Mouse (Mus musculus) kidney, embryonic 14.5 days (tissue): ENCODE measurements around the gene Usp10. TPM values are rescaled to one million over a fixed set of nuclear protein-coding genes. Genes with fewer than 3 reads are reported as not detected.

Experiments used
- ATAC-seq: fragments of 200-750 bp; cut with Nextera tagmentation; 2 replicates; pipeline ENCODE4 v1.8.0; 2017; ENCODE audit warnings: moderate number of reproducible peaks, mild to moderate bottlenecking, moderate TSS enrichment, moderate library complexity; ENCODE audit not compliant: low FRiP score, low TSS enrichment
- H3K27ac ChIP-seq: fragments of 300-500 bp; sonication (generic); 2 replicates; pipeline ENCODE4 v1.5.1; 2014; ENCODE audit warnings: low read depth, mild to moderate bottlenecking, low read length, moderate library complexity, mixed read lengths
- H3K27me3 ChIP-seq: fragments of 300-500 bp; sonication (generic); 2 replicates; pipeline ENCODE4 v1.6.1; 2014; ENCODE audit warnings: mild to moderate bottlenecking, low read length; ENCODE audit not compliant: control insufficient read depth, insufficient read depth
- H3K36me3 ChIP-seq: fragments of 300-500 bp; sonication (generic); 2 replicates; pipeline ENCODE4 v1.6.1; 2014; ENCODE audit warnings: low read length, mixed read lengths; ENCODE audit not compliant: control insufficient read depth, insufficient read depth
- H3K4me1 ChIP-seq: fragments of 300-500 bp; sonication (generic); 2 replicates; pipeline ENCODE4 v1.6.1; 2014; ENCODE audit warnings: low read length, mixed read lengths; ENCODE audit not compliant: control insufficient read depth, insufficient read depth
- H3K4me2 ChIP-seq: fragments of 300-500 bp; sonication (generic); replicated peaks from 2 replicates; pipeline ENCODE4 v1.6.1; 2014; ENCODE audit warnings: low read depth, mild to moderate bottlenecking, low read length
- H3K4me3 ChIP-seq: fragments of 300-500 bp; sonication (generic); 2 replicates; pipeline ENCODE4 v1.5.1; 2014; ENCODE audit warnings: mild to moderate bottlenecking, low read length
- H3K9ac ChIP-seq: fragments of 300-500 bp; sonication (generic); 2 replicates; pipeline ENCODE4 v1.6.1; 2014; ENCODE audit warnings: low read depth, mild to moderate bottlenecking, low read length, moderate library complexity
- H3K9me3 ChIP-seq: fragments of 300-500 bp; sonication (generic); 2 replicates; pipeline ENCODE4 v1.6.1; 2016; ENCODE audit warnings: low read length; ENCODE audit not compliant: control insufficient read depth
- WGBS: fragments of 180-500 bp; shearing (Covaris S2); extraction: QIAGEN DNeasy Blood & Tissue Kit; methylation state at CpG from one replicate; pipeline ENCODE4 v1.1.7; 2014; 5-methylcytosine and 5-hydroxymethylcytosine counted together
- polyA plus RNA-seq: library from polyadenylated mRNA; unstranded; fragments of >200 nt; fragmentation: Nextera tagmentation; extraction: Ambion mirVana; gene quantifications from 2 replicates; pipeline ENCODE4 v1.2.1, GENCODE M21; 2014

Usp10 gene
- polyA plus RNA-seq, 1 experiment from 2014 or later, result 156 TPM

- peak; percentile 45; the same call in 1 of the 2 replicates for ATAC-seq
- H3K4me1 ChIP-seq, result no peaks in the 10 kb centered on the region
- 0 out of 2 replicates have a peak overlapping the region, but pooled peaks have one; percentile 47 for H3K27ac ChIP-seq
- no peaks in the 10 kb centered on the region for H3K9me3 ChIP-seq
- no peaks in the 10 kb centered on the region for H3K27me3 ChIP-seq
- no peaks in the 10 kb centered on the region for H3K36me3 ChIP-seq
- H3K9ac ChIP-seq, result no peak overlapping the region
- no peak overlapping the region for H3K4me2 ChIP-seq
- no peak overlapping the region for H3K4me3 ChIP-seq
- WGBS, result 35% methylated on average over 3 of the region's 3 CpGs
Measured at GRCm38 (mm10) chr8:119885612-119886011, 24.5 kb upstream of the Usp10 start.

- H3K4me1 ChIP-seq, result no peaks in the 10 kb centered on the region
- H3K27ac ChIP-seq, result no peak overlapping the region
- no peak; the same call in 1 of the 2 replicates for ATAC-seq
- 95% methylated on average over 3 of the region's 3 CpGs for WGBS
- H3K4me3 ChIP-seq, result no peak overlapping the region
- H3K9ac ChIP-seq, result no peak overlapping the region
- H3K4me2 ChIP-seq, result no peak overlapping the region
- H3K9me3 ChIP-seq, result no peaks in the 10 kb centered on the region
- no peaks in the 10 kb centered on the region for H3K27me3 ChIP-seq
- no peaks in the 10 kb centered on the region for H3K36me3 ChIP-seq
Measured at GRCm38 (mm10) chr8:119887130-119887529, 23.0 kb upstream of the Usp10 start.

- H3K4me2 ChIP-seq, result no peak overlapping the region
- H3K9ac ChIP-seq, result no peak overlapping the region
- WGBS, result 68% methylated on average over 4 of the region's 4 CpGs
- no peak for ATAC-seq
- H3K27ac ChIP-seq, result no peak overlapping the region
- no peaks in the 10 kb centered on the region for H3K36me3 ChIP-seq
- H3K27me3 ChIP-seq, result no peaks in the 10 kb centered on the region
- no peaks in the 10 kb centered on the region for H3K4me1 ChIP-seq
- no peaks in the 10 kb centered on the region for H3K9me3 ChIP-seq
- no peak overlapping the region for H3K4me3 ChIP-seq
Measured at GRCm38 (mm10) chr8:119888012-119888411, 22.1 kb upstream of the Usp10 start.

GRCm38 (mm10) chr8:119897069-119897468 is 13.1 kb upstream of the Usp10 start:
- Histone ChIP-seq H3K9ac (no peak overlapping the region), H3K4me2 (no peak overlapping the region), H3K27ac (no peak overlapping the region), H3K27me3 (0 out of 2 replicates have a peak, but pooled peaks cover 10% of the 10 kb centered on the region), H3K4me1 (peaks cover 2% of the 10 kb centered on the region; the same call in 1 of the 2 replicates), H3K4me3 (no peak overlapping the region), H3K9me3 (no peaks in the 10 kb centered on the region), H3K36me3 (no peaks in the 10 kb centered on the region)
- ATAC-seq, result peak; percentile 72
- 76% methylated on average over 4 of the region's 4 CpGs for WGBS

GRCm38 (mm10) chr8:119897933-119898332 is 12.2 kb upstream of the Usp10 start:
- Histone ChIP-seq H3K9me3 (no peaks in the 10 kb centered on the region), H3K36me3 (no peaks in the 10 kb centered on the region), H3K4me3 (no peak overlapping the region), H3K4me2 (no peak overlapping the region), H3K27ac (no peak overlapping the region), H3K9ac (no peak overlapping the region), H3K4me1 (peaks cover 2% of the 10 kb centered on the region; the same call in 1 of the 2 replicates), H3K27me3 (0 out of 2 replicates have a peak, but pooled peaks cover 10% of the 10 kb centered on the region)
- WGBS, result 22% methylated on average over 13 of the region's 13 CpGs
- 0 out of 2 replicates have a peak, but pooled peaks have one; percentile 46 for ATAC-seq

- ATAC-seq, result no peak
- no peaks in the 10 kb centered on the region for H3K9me3 ChIP-seq
- no peak overlapping the region for H3K27ac ChIP-seq
- 0 out of 2 replicates have a peak, but pooled peaks cover 10% of the 10 kb centered on the region for H3K27me3 ChIP-seq
- no peak overlapping the region for H3K4me2 ChIP-seq
- WGBS, result 67% methylated on average over 3 of the region's 3 CpGs
- peaks cover 2% of the 10 kb centered on the region; the same call in 1 of the 2 replicates for H3K4me1 ChIP-seq
- H3K4me3 ChIP-seq, result no peak overlapping the region
- no peak overlapping the region for H3K9ac ChIP-seq
- no peaks in the 10 kb centered on the region for H3K36me3 ChIP-seq
Measured at GRCm38 (mm10) chr8:119901349-119901748, 8.8 kb upstream of the Usp10 start.

- Histone ChIP-seq H3K36me3 (no peaks in the 10 kb centered on the region), H3K4me2 (0 out of 2 replicates have a peak overlapping the region, but pooled peaks have one; percentile 3), H3K9me3 (no peaks in the 10 kb centered on the region), H3K4me3 (no peak overlapping the region), H3K27me3 (0 out of 2 replicates have a peak, but pooled peaks cover 10% of the 10 kb centered on the region), H3K9ac (no peak overlapping the region), H3K4me1 (peaks cover 2% of the 10 kb centered on the region; the same call in 1 of the 2 replicates), H3K27ac (no peak overlapping the region)
- no peak for ATAC-seq
- 68% methylated on average over 8 of the region's 8 CpGs for WGBS
Measured at GRCm38 (mm10) chr8:119901952-119902351, 8.2 kb upstream of the Usp10 start.

GRCm38 (mm10) chr8:119904323-119904911 is 5.7 kb upstream of the Usp10 start:
- no peaks in the 10 kb centered on the region for H3K27me3 ChIP-seq
- no peaks in the 10 kb centered on the region for H3K4me1 ChIP-seq
- H3K4me3 ChIP-seq, result no peak overlapping the region
- H3K9ac ChIP-seq, result no peak overlapping the region
- no peaks in the 10 kb centered on the region for H3K9me3 ChIP-seq
- 43% methylated on average over 12 of the region's 12 CpGs for WGBS
- no peak overlapping the region for H3K4me2 ChIP-seq
- H3K36me3 ChIP-seq, result no peaks in the 10 kb centered on the region
- H3K27ac ChIP-seq, result no peak overlapping the region
- ATAC-seq, result no peak

GRCm38 (mm10) chr8:119910547-119911257 is 542 bp downstream of the Usp10 start, which contains the start of gene Gm20388:
Gene Gm20388 (plus strand): TSS chr8:119910841.
- Histone ChIP-seq H3K4me3 (peak within 1 kb of the TSS; percentile 75), H3K27ac (peak within 1 kb of the TSS; percentile 83), H3K27me3 (no peaks in the 10 kb centered on the region), H3K9me3 (no peaks in the 10 kb centered on the region), H3K4me1 (peaks cover 34% of the 10 kb centered on the region), H3K36me3 (no peaks in the 10 kb centered on the region), H3K9ac (peak within 1 kb of the TSS; percentile 85), H3K4me2 (peak within 1 kb of the TSS; percentile 80)
- WGBS, result under 1% methylated on average over 76 of the region's 97 CpGs
- ATAC-seq, result peak; percentile 96
